ENCODE assay signal across 12 mouse cellular contexts in genomic region chr8:126614740-126615132, GRCm38 (mm10). TPM values are rescaled to one million over a fixed set of nuclear protein-coding genes. Genes with fewer than 3 reads are reported as not detected.
DNase-seq lines count a peak whose midpoint lies in the region; ATAC-seq lines count a peak whose summit lies in the region.
"Had no signal": no experiment of that assay in that cellular context is flagged by ENCODE, and none has a peak within 500 bp of the region (broad histone marks: within the 10 kb centered on the region; RNA-seq: fewer than 3 reads in every experiment).

No protein-coding gene starts in this region.

- H3K4me2 ChIP-seq in kidney, embryonic 14.5 days (replicated peaks; ENCODE audit: low read depth, low read length) = no peak overlapping the region
- H3K4me2 ChIP-seq in intestine, embryonic 16.5 days (ENCODE audit: low read depth, low read length) = no peak overlapping the region
- H3K4me2 ChIP-seq in liver, embryonic 16.5 days (ENCODE audit: low read depth, low read length) = no peak overlapping the region
- H3K4me2 ChIP-seq: midbrain, embryonic 11.5 days; neural tube, embryonic 13.5 days had no signal

- 61% methylated on average over 5 of the region's 5 CpGs for WGBS in kidney, embryonic 14.5 days
- 87% methylated on average over 5 of the region's 5 CpGs for WGBS in embryonic facial prominence, embryonic 10.5 days
- 72% methylated on average over 5 of the region's 5 CpGs for WGBS in intestine, embryonic 16.5 days
- WGBS in liver, embryonic 16.5 days (ENCODE audit: insufficient replicate concordance) = 64% methylated on average over 5 of the region's 5 CpGs

- H3K36me3 ChIP-seq in kidney, embryonic 14.5 days (ENCODE audit: control insufficient read depth, insufficient read depth, low read length) = no peaks in the 10 kb centered on the region
- H3K36me3 ChIP-seq in embryonic facial prominence, embryonic 10.5 days (replicated peaks) = no peaks in the 10 kb centered on the region
- no peaks in the 10 kb centered on the region for H3K36me3 ChIP-seq in intestine, embryonic 16.5 days (ENCODE audit: control insufficient read depth, insufficient read depth, low read length)
- no peaks in the 10 kb centered on the region for H3K36me3 ChIP-seq in liver, embryonic 16.5 days (ENCODE audit: control insufficient read depth, insufficient read depth)
- H3K36me3 ChIP-seq: neural tube, embryonic 13.5 days had no signal

- ATAC-seq in kidney, embryonic 14.5 days (ENCODE audit: low FRiP score, low TSS enrichment) = no peak
- 0 out of 2 replicates have a peak, but pooled peaks have one; percentile 2 for ATAC-seq in intestine, embryonic 16.5 days
- ATAC-seq in liver, embryonic 16.5 days (ENCODE audit: low read depth) = no peak
- ATAC-seq: hindbrain, postnatal 0 days had no signal

- H3K9ac ChIP-seq in kidney, embryonic 14.5 days (ENCODE audit: low read depth, low read length) = no peak overlapping the region
- H3K9ac ChIP-seq in intestine, embryonic 16.5 days (ENCODE audit: low read depth, low read length) = 0 out of 2 replicates have a peak overlapping the region, but pooled peaks have one; percentile 41
- H3K9ac ChIP-seq in liver, embryonic 16.5 days (ENCODE audit: low read depth, low read length) = peak overlapping the region; percentile 7; the same call in 1 of the 2 replicates
- H3K9ac ChIP-seq: neural tube, embryonic 13.5 days had no signal

- H3K27ac ChIP-seq in kidney, embryonic 14.5 days (ENCODE audit: low read depth, low read length) = peak overlapping the region; percentile 93
- H3K27ac ChIP-seq in embryonic facial prominence, embryonic 10.5 days (replicated peaks) = peak overlapping the region; percentile 44; the same call in 1 of the 2 replicates
- peak overlapping the region; percentile 89 for H3K27ac ChIP-seq in intestine, embryonic 16.5 days (ENCODE audit: low read length)
- peak overlapping the region; percentile 82 for H3K27ac ChIP-seq in liver, embryonic 16.5 days (ENCODE audit: low read length)
- H3K27ac ChIP-seq: hindbrain, postnatal 0 days; neural tube, embryonic 13.5 days had no signal

- H3K27me3 ChIP-seq in kidney, embryonic 14.5 days (ENCODE audit: control insufficient read depth, insufficient read depth, low read length) = no peaks in the 10 kb centered on the region
- 0 out of 2 replicates have a peak, but pooled peaks cover 5% of the 10 kb centered on the region for H3K27me3 ChIP-seq in embryonic facial prominence, embryonic 10.5 days (replicated peaks; ENCODE audit: low read depth, poor library complexity, severe bottlenecking)
- H3K27me3 ChIP-seq in intestine, embryonic 16.5 days (replicated peaks; ENCODE audit: control insufficient read depth, insufficient read depth, low read length) = no peaks in the 10 kb centered on the region
- no peaks in the 10 kb centered on the region for H3K27me3 ChIP-seq in liver, embryonic 16.5 days (ENCODE audit: control insufficient read depth, insufficient read depth, low read depth, low read length)
- H3K27me3 ChIP-seq: neural tube, embryonic 13.5 days had no signal

- no peak overlapping the region for H3K4me3 ChIP-seq in kidney, embryonic 14.5 days (ENCODE audit: low read length)
- H3K4me3 ChIP-seq in embryonic facial prominence, embryonic 10.5 days = no peak overlapping the region
- H3K4me3 ChIP-seq in intestine, embryonic 16.5 days (ENCODE audit: low read length) = no peak overlapping the region
- H3K4me3 ChIP-seq in liver, embryonic 16.5 days (ENCODE audit: low read depth, low read length) = no peak overlapping the region
- H3K4me3 ChIP-seq: erythroblast, embryonic 14.5 days; neural tube, embryonic 13.5 days had no signal

- DNase-seq in kidney, postnatal 10 days = no peak
- no peak for DNase-seq in embryonic facial prominence, embryonic 10.5 days (ENCODE audit: low spot score)
- DNase-seq in left cerebral cortex, adult 18-20 months (ENCODE audit: low spot score in 2 of 2) = no peak
- DNase-seq in cerebellum, postnatal 36 days = no peak
- DNase-seq: cerebellum, adult 11-12 months had no signal

- H3K4me1 ChIP-seq in kidney, embryonic 14.5 days (ENCODE audit: control insufficient read depth, insufficient read depth, low read length) = peaks cover 41% of the 10 kb centered on the region
- peaks cover 39% of the 10 kb centered on the region for H3K4me1 ChIP-seq in embryonic facial prominence, embryonic 10.5 days
- H3K4me1 ChIP-seq in intestine, embryonic 16.5 days (ENCODE audit: control insufficient read depth, insufficient read depth, low read length) = peaks cover 41% of the 10 kb centered on the region
- H3K4me1 ChIP-seq in liver, embryonic 16.5 days (ENCODE audit: control insufficient read depth, low read depth, low read length) = peaks cover 30% of the 10 kb centered on the region
- H3K4me1 ChIP-seq: neural tube, embryonic 13.5 days had no signal

- H3K9me3 ChIP-seq in kidney, embryonic 14.5 days (ENCODE audit: control insufficient read depth, low read length) = no peaks in the 10 kb centered on the region
- no peaks in the 10 kb centered on the region for H3K9me3 ChIP-seq in embryonic facial prominence, embryonic 10.5 days
- no peaks in the 10 kb centered on the region for H3K9me3 ChIP-seq in intestine, embryonic 16.5 days (ENCODE audit: control insufficient read depth, low read length)
- no peaks in the 10 kb centered on the region for H3K9me3 ChIP-seq in liver, embryonic 16.5 days (replicated peaks; ENCODE audit: control insufficient read depth, low read length)
- H3K9me3 ChIP-seq: neural tube, embryonic 13.5 days had no signal

RNA-seq across cellular contexts. Expression of gene Irf2bp2, which starts 20.9 kb away (rescaled TPM):
- 11.6 and 14.6 TPM in 2 replicates for polyA plus RNA-seq in kidney, embryonic 14.5 days (2014; fragmentation: Nextera tagmentation; extraction: Ambion mirVana)
- polyA plus RNA-seq in embryonic facial prominence, embryonic 10.5 days (2016; fragmentation: Nextera tagmentation; extraction: Ambion mirVana) = 4.5 and 5.4 TPM in 2 replicates
- polyA plus RNA-seq in intestine, embryonic 16.5 days (2015; fragmentation: Nextera tagmentation; extraction: Ambion mirVana) = 11.5 and 11.9 TPM in 2 replicates
- polyA plus RNA-seq in liver, embryonic 16.5 days (2015; fragmentation: Nextera tagmentation; extraction: Ambion mirVana) = 3.3 TPM in 2 replicates
- total RNA-seq in left cerebral cortex, adult 18-20 months (2021) = 10 to 100 TPM; 74.0 to 77.6 TPM
